Mouse (Mus musculus): ENCODE results near the gene Mpp3. TPM values are rescaled to one million over a fixed set of nuclear protein-coding genes. Genes with fewer than 3 reads are reported as not detected.

The Mpp3 gene
- total and polyA plus RNA-seq, 3 experiments, result 0.22 TPM; not detected in 2

- no peaks in the 10 kb centered on the region for H3K9me3 ChIP-seq (replicated peaks)
- no peaks in the 10 kb centered on the region; the same call in 1 of the 2 replicates for H3K27me3 ChIP-seq (ENCODE audit: insufficient read depth, low read length)
- H3K4me3 ChIP-seq (ENCODE audit: low read depth, low read length), result no peak overlapping the region
- TF ChIP-seq GATA2 (IDR thresholded peaks at IDR 0.05; ENCODE audit: borderline replicate concordance, low read depth, low read length), result no peak
- TF ChIP-seq POLR2AphosphoS5 (IDR thresholded peaks at IDR 0.05; ENCODE audit: insufficient replicate concordance, low read depth, low read length), result no peak
- ATAC-seq (ENCODE audit: extremely low read depth, insufficient number of reproducible peaks, low FRiP score, poor library complexity, severe bottlenecking) (no peak), DNase-seq (ENCODE audit: low spot score) (no peak)
- H3K36me3 ChIP-seq (replicated peaks), result no peaks in the 10 kb centered on the region
- no peaks in the 10 kb centered on the region for H3K4me1 ChIP-seq (ENCODE audit: insufficient read depth, low read depth, low read length)
Observed at GRCm38 (mm10) chr11:101974923-101975322, 53.3 kb downstream of the Mpp3 start.

- Histone ChIP-seq H3K9me3 (replicated peaks) (no peaks in the 10 kb centered on the region), H3K36me3 (replicated peaks) (no peaks in the 10 kb centered on the region), H3K4me3 (ENCODE audit: low read depth, low read length) (no peak overlapping the region), H3K4me1 (ENCODE audit: insufficient read depth, low read depth, low read length) (no peaks in the 10 kb centered on the region), H3K27me3 (ENCODE audit: insufficient read depth, low read length) (no peaks in the 10 kb centered on the region; the same call in 1 of the 2 replicates)
- TF ChIP-seq GATA1 (IDR thresholded peaks at IDR 0.05; ENCODE audit: borderline replicate concordance, low read length) (no peak), CTCF (IDR thresholded peaks at IDR 0.05; ENCODE audit: low read depth, low read length) (no peak), POLR2AphosphoS5 (IDR thresholded peaks at IDR 0.05; ENCODE audit: insufficient replicate concordance, low read depth, low read length) (no peak), GATA2 (IDR thresholded peaks at IDR 0.05; ENCODE audit: borderline replicate concordance, low read depth, low read length) (no peak), TAL1 (conservative IDR thresholded peaks at IDR 0.05; ENCODE audit: low read depth, low read length) (no peak)
- DNase-seq (ENCODE audit: low spot score) (no peak), ATAC-seq (ENCODE audit: extremely low read depth, insufficient number of reproducible peaks, low FRiP score, poor library complexity, severe bottlenecking) (no peak)
Observed at GRCm38 (mm10) chr11:101974181-101974580, 54.1 kb downstream of the Mpp3 start.

GRCm38 (mm10) chr11:101973496-101973895 lies 54.8 kb downstream of the Mpp3 start:
- no peaks in the 10 kb centered on the region for H3K9me3 ChIP-seq (replicated peaks)
- no peaks in the 10 kb centered on the region; the same call in 1 of the 2 replicates for H3K27me3 ChIP-seq (ENCODE audit: insufficient read depth, low read length)
- DNase-seq (ENCODE audit: low spot score) (no peak), ATAC-seq (ENCODE audit: extremely low read depth, insufficient number of reproducible peaks, low FRiP score, poor library complexity, severe bottlenecking) (no peak)
- H3K4me3 ChIP-seq (ENCODE audit: low read depth, low read length), result no peak overlapping the region
- H3K4me1 ChIP-seq (ENCODE audit: insufficient read depth, low read depth, low read length), result no peaks in the 10 kb centered on the region
- no peaks in the 10 kb centered on the region for H3K36me3 ChIP-seq (replicated peaks)
- TF ChIP-seq POLR2AphosphoS5 (IDR thresholded peaks at IDR 0.05; ENCODE audit: insufficient replicate concordance, low read depth, low read length) (no peak), TAL1 (conservative IDR thresholded peaks at IDR 0.05; ENCODE audit: low read depth, low read length) (no peak), CTCF (IDR thresholded peaks at IDR 0.05; ENCODE audit: low read depth, low read length) (no peak)

- no peaks in the 10 kb centered on the region for H3K36me3 ChIP-seq (replicated peaks)
Observed at GRCm38 (mm10) chr11:101972651-101973050, 55.6 kb downstream of the Mpp3 start.

GRCm38 (mm10) chr11:101972097-101972496 lies 56.2 kb downstream of the Mpp3 start:
- TF ChIP-seq CTCF (IDR thresholded peaks at IDR 0.05; ENCODE audit: low read depth, low read length) (no peak), GATA2 (IDR thresholded peaks at IDR 0.05; ENCODE audit: borderline replicate concordance, low read depth, low read length) (no peak), TAL1 (conservative IDR thresholded peaks at IDR 0.05; ENCODE audit: low read depth, low read length) (no peak), GATA1 (IDR thresholded peaks at IDR 0.05; ENCODE audit: borderline replicate concordance, low read length) (no peak), POLR2AphosphoS5 (IDR thresholded peaks at IDR 0.05; ENCODE audit: insufficient replicate concordance, low read depth, low read length) (no peak)
- ATAC-seq (ENCODE audit: extremely low read depth, insufficient number of reproducible peaks, low FRiP score, poor library complexity, severe bottlenecking), result no peak
- no peaks in the 10 kb centered on the region for H3K36me3 ChIP-seq (replicated peaks)
- H3K27me3 ChIP-seq (ENCODE audit: insufficient read depth, low read length), result peaks cover 6% of the 10 kb centered on the region
- H3K4me3 ChIP-seq (ENCODE audit: low read depth, low read length), result no peak overlapping the region
- H3K9me3 ChIP-seq (replicated peaks), result no peaks in the 10 kb centered on the region
- DNase-seq (ENCODE audit: low spot score), result no peak
- H3K4me1 ChIP-seq (ENCODE audit: insufficient read depth, low read depth, low read length), result no peaks in the 10 kb centered on the region

More at GRCm38 (mm10) chr11:101972651-101973050, 55.6 kb downstream of the Mpp3 start:
- ATAC-seq (ENCODE audit: extremely low read depth, insufficient number of reproducible peaks, low FRiP score, poor library complexity, severe bottlenecking) (no peak), DNase-seq (ENCODE audit: low spot score) (no peak)
- Histone ChIP-seq H3K9me3 (replicated peaks) (no peaks in the 10 kb centered on the region), H3K4me3 (ENCODE audit: low read depth, low read length) (no peak overlapping the region), H3K27me3 (ENCODE audit: insufficient read depth, low read length) (peaks cover 6% of the 10 kb centered on the region), H3K4me1 (ENCODE audit: insufficient read depth, low read depth, low read length) (no peaks in the 10 kb centered on the region)
- no peak for TF ChIP-seq TAL1 (conservative IDR thresholded peaks at IDR 0.05; ENCODE audit: low read depth, low read length)
- TF ChIP-seq GATA2 (IDR thresholded peaks at IDR 0.05; ENCODE audit: borderline replicate concordance, low read depth, low read length), result no peak
- TF ChIP-seq CTCF (IDR thresholded peaks at IDR 0.05; ENCODE audit: low read depth, low read length), result no peak
- no peak for TF ChIP-seq POLR2AphosphoS5 (IDR thresholded peaks at IDR 0.05; ENCODE audit: insufficient replicate concordance, low read depth, low read length)
- no peak for TF ChIP-seq GATA1 (IDR thresholded peaks at IDR 0.05; ENCODE audit: borderline replicate concordance, low read length)

- Histone ChIP-seq H3K27me3 (ENCODE audit: insufficient read depth, low read length) (peaks cover 10% of the 10 kb centered on the region), H3K4me1 (ENCODE audit: insufficient read depth, low read depth, low read length) (no peaks in the 10 kb centered on the region), H3K36me3 (replicated peaks) (no peaks in the 10 kb centered on the region), H3K4me3 (ENCODE audit: low read depth, low read length) (no peak overlapping the region), H3K9me3 (replicated peaks) (no peaks in the 10 kb centered on the region)
- no peak for ATAC-seq (ENCODE audit: extremely low read depth, insufficient number of reproducible peaks, low FRiP score, poor library complexity, severe bottlenecking)
- no peak for TF ChIP-seq TAL1 (conservative IDR thresholded peaks at IDR 0.05; ENCODE audit: low read depth, low read length)
- TF ChIP-seq CTCF (IDR thresholded peaks at IDR 0.05; ENCODE audit: low read depth, low read length), result peak; percentile 76
- DNase-seq (ENCODE audit: low spot score), result peak; percentile 32
Observed at GRCm38 (mm10) chr11:101971410-101971809, 56.9 kb downstream of the Mpp3 start.

- H3K36me3 ChIP-seq (replicated peaks), result no peaks in the 10 kb centered on the region
- H3K27me3 ChIP-seq (ENCODE audit: insufficient read depth, low read length), result peaks cover 13% of the 10 kb centered on the region
- H3K4me3 ChIP-seq (ENCODE audit: low read depth, low read length), result no peak overlapping the region
- TF ChIP-seq TAL1 (conservative IDR thresholded peaks at IDR 0.05; ENCODE audit: low read depth, low read length) (no peak), GATA2 (IDR thresholded peaks at IDR 0.05; ENCODE audit: borderline replicate concordance, low read depth, low read length) (no peak), GATA1 (IDR thresholded peaks at IDR 0.05; ENCODE audit: borderline replicate concordance, low read length) (no peak), POLR2AphosphoS5 (IDR thresholded peaks at IDR 0.05; ENCODE audit: insufficient replicate concordance, low read depth, low read length) (no peak), CTCF (IDR thresholded peaks at IDR 0.05; ENCODE audit: low read depth, low read length) (no peak)
- no peak for ATAC-seq (ENCODE audit: extremely low read depth, insufficient number of reproducible peaks, low FRiP score, poor library complexity, severe bottlenecking)
- H3K9me3 ChIP-seq (replicated peaks), result no peaks in the 10 kb centered on the region
- DNase-seq (ENCODE audit: low spot score), result no peak
- H3K4me1 ChIP-seq (ENCODE audit: insufficient read depth, low read depth, low read length), result no peaks in the 10 kb centered on the region
Observed at GRCm38 (mm10) chr11:101969835-101970234, 58.4 kb downstream of the Mpp3 start.
